Mouse (Mus musculus) E14TG2a.4 (cell line): Measurements from ENCODE around the gene Atp2b2.

Source experiments
- CTCF ChIP-seq: conservative IDR thresholded peaks from 2 replicates; pipeline ENCODE4 v1.5.1; 2014; ENCODE audit warnings: low read length
- NANOG ChIP-seq: IDR thresholded peaks from 2 replicates; pipeline ENCODE4 v1.6.1; 2014; ENCODE audit warnings: borderline replicate concordance, low read length, mixed read lengths

DNA sequence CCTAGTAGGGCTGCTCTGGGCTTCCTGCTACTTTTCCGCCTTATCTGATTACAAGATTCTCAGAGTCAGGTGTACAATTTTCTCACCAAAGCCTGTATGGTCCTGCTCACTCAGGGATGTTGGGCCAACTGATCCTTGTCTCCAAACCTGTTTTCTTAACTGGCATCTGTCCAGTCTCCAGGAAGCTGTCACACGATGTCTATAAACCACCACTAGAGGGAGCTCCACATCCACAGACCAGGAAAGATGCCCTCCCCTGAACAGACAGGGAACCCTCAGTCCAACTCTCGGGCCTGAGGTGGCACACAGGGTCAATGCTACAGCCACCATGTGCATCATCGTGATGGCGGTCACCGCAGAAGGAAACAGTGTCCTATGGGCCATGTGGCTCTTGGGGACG is 280.8 kb downstream of the Atp2b2 start:
- TF ChIP-seq CTCF (peak; percentile 60), NANOG (no peak)
